Mouse (Mus musculus) adrenal gland, postnatal 36 days (tissue): Measurements from ENCODE around the gene Susd5. TPM values are rescaled to one million over a fixed set of nuclear protein-coding genes. Genes with fewer than 3 reads are reported as not detected.
A peak's percentile ranks its signal among the peaks of the same experiment; 100 is the strongest.

ENCODE experiments used
- DNase-seq, 2 experiments: peaks; one replicate each; pipeline ENCODE4 v3.0.0; 2021; ENCODE audit warnings: mixed read lengths in 1 of 2
- long read RNA-seq, 2 experiments: library from polyadenylated mRNA; stranded (forward); transcript quantifications; one replicate each; pipeline ENCODE4 v2.0.0; 2021; ENCODE audit warnings: borderline sequencing depth in 2 of 2
- total RNA-seq, 2 experiments: library from RNA; stranded (reverse); gene quantifications; 2 replicates each; pipeline ENCODE4 v1.2.3; 2021

Susd5 gene
- total RNA-seq = under 1 TPM; 0.20 to 0.26 TPM
- long read RNA-seq, experiment 1 = 0 reads
- long read RNA-seq, experiment 2 = 0 reads

- DNase-seq = no peak
Measured at GRCm38 (mm10) chr9:114057090-114057796, at the start of gene Susd5. Gene Susd5, plus strand, starts transcription at chr9:114057140.

GRCm38 (mm10) chr9:114007850-114008350 is 49.0 kb upstream of the Susd5 start:
- no peak for DNase-seq

GRCm38 (mm10) chr9:114009526-114009925 is 47.4 kb upstream of the Susd5 start:
- no peak for DNase-seq

GRCm38 (mm10) chr9:114011203-114011602 is 45.7 kb upstream of the Susd5 start:
- DNase-seq = no peak

GRCm38 (mm10) chr9:114014034-114014433 is 42.9 kb upstream of the Susd5 start:
- DNase-seq = no peak

GRCm38 (mm10) chr9:114015724-114016123 is 41.2 kb upstream of the Susd5 start:
- no peak for DNase-seq

GRCm38 (mm10) chr9:114016402-114016801 is 40.5 kb upstream of the Susd5 start:
- no peak for DNase-seq

- no peak for DNase-seq
Measured at GRCm38 (mm10) chr9:114019012-114019762, 37.8 kb upstream of the Susd5 start.

- DNase-seq = no peak
Measured at GRCm38 (mm10) chr9:114022141-114022540, 34.8 kb upstream of the Susd5 start.

GRCm38 (mm10) chr9:114025182-114025581 is 31.8 kb upstream of the Susd5 start:
- no peak for DNase-seq

GRCm38 (mm10) chr9:114025846-114026245 is 31.1 kb upstream of the Susd5 start:
- no peak for DNase-seq

GRCm38 (mm10) chr9:114026261-114026934 is 30.5 kb upstream of the Susd5 start:
- DNase-seq = peak; percentile 54 to 65

GRCm38 (mm10) chr9:114040945-114041344 is 16.0 kb upstream of the Susd5 start:
- no peak for DNase-seq

- no peak for DNase-seq
Measured at GRCm38 (mm10) chr9:114042490-114042889, 14.4 kb upstream of the Susd5 start.

- DNase-seq = no peak
Measured at GRCm38 (mm10) chr9:114044446-114044845, 12.5 kb upstream of the Susd5 start.

- no peak for DNase-seq
Measured at GRCm38 (mm10) chr9:114046028-114046427, 10.9 kb upstream of the Susd5 start, which contains the start of gene Fbxl2. Gene Fbxl2, minus strand, starts transcription at chr9:114046191.

- DNase-seq = no peak
Measured at GRCm38 (mm10) chr9:114046676-114047075, 10.3 kb upstream of the Susd5 start.

- DNase-seq = no peak
Measured at GRCm38 (mm10) chr9:114050106-114050505, 6.8 kb upstream of the Susd5 start.

GRCm38 (mm10) chr9:114050778-114051177 is 6.2 kb upstream of the Susd5 start:
- DNase-seq = no peak

GRCm38 (mm10) chr9:114052031-114052430 is 4.9 kb upstream of the Susd5 start:
- DNase-seq = no peak

- no peak for DNase-seq
Measured at GRCm38 (mm10) chr9:114052866-114053265, 4.1 kb upstream of the Susd5 start.

GRCm38 (mm10) chr9:114068494-114069053 is 11.6 kb downstream of the Susd5 start:
- DNase-seq = no peak
